Comparison of ENCODE assay signal across 1 mouse cellular context in the genomic region with DNA sequence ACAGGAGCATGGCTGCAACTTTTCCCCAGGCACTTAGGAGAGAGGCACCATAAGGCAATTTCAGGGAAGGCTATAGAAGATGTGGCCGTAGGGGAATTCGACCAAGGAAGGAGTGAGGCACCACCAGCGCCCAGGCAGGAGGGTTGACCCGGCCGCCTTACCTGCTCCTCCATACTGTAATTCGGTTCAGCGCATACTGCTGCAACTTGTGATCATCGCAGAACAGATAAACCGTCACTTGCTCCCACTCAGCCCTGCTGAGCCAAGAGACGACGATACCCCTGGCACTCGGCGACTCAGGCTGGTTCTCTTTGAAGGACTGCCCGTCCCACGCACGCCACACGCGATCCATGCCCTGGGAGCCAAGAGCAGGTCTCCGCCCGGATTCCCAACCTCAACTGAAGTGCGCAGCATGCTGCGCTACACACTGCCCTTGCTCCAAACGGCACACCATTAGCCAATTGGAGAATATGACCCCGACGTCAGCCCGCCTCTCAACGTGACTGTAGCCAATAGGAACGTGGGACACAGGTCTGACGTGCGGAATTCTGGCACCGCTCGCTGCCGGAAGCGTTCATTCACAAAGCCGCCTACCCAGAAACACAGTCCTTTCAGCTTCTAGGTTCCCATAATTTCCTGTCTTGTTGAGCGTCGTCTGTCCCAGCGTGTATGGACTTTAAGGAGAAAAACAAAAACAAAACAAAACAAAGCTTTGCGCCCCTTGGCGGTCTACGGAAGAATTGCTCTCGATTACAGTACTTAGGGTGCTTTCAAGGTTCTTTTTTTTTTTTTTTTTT.
TF ChIP-seq lines count a peak whose summit lies in the region.

Las1l (minus strand) TSS at position 466 of the 797 bp plus-strand sequence.

TF ChIP-seq in CH12.LX, 34 proteins besides CTCF, POLR2A, EP300 and RAD21 (continued from another document):
- TF ChIP-seq NRF1 (IDR thresholded peaks at IDR 0.05; ENCODE audit: low read depth, low read length) (peak; percentile 76), USF2 (conservative IDR thresholded peaks at IDR 0.05; ENCODE audit: low read depth, low read length) (no peak), RCOR1 (conservative IDR thresholded peaks at IDR 0.05; ENCODE audit: low read depth, low read length) (0 out of 2 replicates have a peak, but pooled peaks have one; percentile 45), USF1 (IDR thresholded peaks at IDR 0.05; ENCODE audit: low read depth, low read length) (no peak), MAX (IDR thresholded peaks at IDR 0.05; ENCODE audit: low read length) (peak; percentile 71), ZKSCAN1 (IDR thresholded peaks at IDR 0.05; ENCODE audit: borderline replicate concordance, low read depth, low read length) (no peak), POLR2AphosphoS2 (IDR thresholded peaks at IDR 0.05; ENCODE audit: low read depth, low read length) (peak; percentile 56; the same call in 1 of the 2 replicates), JUN (IDR thresholded peaks at IDR 0.05; ENCODE audit: insufficient read depth, low read depth, low read length) (no peak), JUND (conservative IDR thresholded peaks at IDR 0.05; ENCODE audit: low read depth, low read length) (no peak), ZC3H11A (IDR thresholded peaks at IDR 0.05; ENCODE audit: low read depth, low read length) (no peak), CHD2 (IDR thresholded peaks at IDR 0.05; ENCODE audit: low read length) (peak; percentile 79), TBP (conservative IDR thresholded peaks at IDR 0.05; ENCODE audit: low read depth, low read length) (peak; percentile 78), MAFK (IDR thresholded peaks at IDR 0.05; ENCODE audit: insufficient replicate concordance, low read length) (no peak), GABPA (IDR thresholded peaks at IDR 0.05; ENCODE audit: insufficient replicate concordance, low read depth, low read length) (peak; percentile 17; the same call in 1 of the 2 replicates), IRF4 (IDR thresholded peaks at IDR 0.05; ENCODE audit: low read depth, low read length) (peak; percentile 45; the same call in 1 of the 2 replicates), PAX5 (IDR thresholded peaks at IDR 0.05; ENCODE audit: low read length) (no peak), CHD1 (IDR thresholded peaks at IDR 0.05; ENCODE audit: low read depth, low read length) (no peak), MAZ (IDR thresholded peaks at IDR 0.05; ENCODE audit: low read depth, low read length) (0 out of 2 replicates have a peak, but pooled peaks have one; percentile 59), SMC3 (IDR thresholded peaks at IDR 0.05; ENCODE audit: low read depth, low read length) (0 out of 2 replicates have a peak, but pooled peaks have one; percentile 5), ELF1 (IDR thresholded peaks at IDR 0.05; ENCODE audit: low read depth, low read length) (peak; percentile 77), MEF2A (IDR thresholded peaks at IDR 0.05; ENCODE audit: borderline replicate concordance, low read depth, low read length) (peak; percentile 36; the same call in 1 of the 2 replicates), NELFE (IDR thresholded peaks at IDR 0.05; ENCODE audit: low read depth, low read length) (peak; percentile 92), SIN3A (IDR thresholded peaks at IDR 0.05; ENCODE audit: low read length) (peak; percentile 92)
